Mouse (Mus musculus) C2C12 (cell line): ENCODE data around the gene Rpl11.

Source experiments
- CTCF ChIP-seq: IDR thresholded peaks from one replicate; pipeline ENCODE4 v1.5.1; 2011; ENCODE audit not compliant: control insufficient read depth, insufficient read depth, insufficient read length
- MYOD1 ChIP-seq: IDR thresholded peaks from one replicate; pipeline ENCODE4 v1.6.1; 2011; ENCODE audit warnings: low read depth; ENCODE audit not compliant: control insufficient read depth, insufficient read length
- MYOG ChIP-seq: IDR thresholded peaks from one replicate; pipeline ENCODE4 v1.6.1; 2011; ENCODE audit not compliant: control insufficient read depth, insufficient read length; ENCODE audit errors: extremely low read depth
- USF1 ChIP-seq: IDR thresholded peaks from one replicate; pipeline ENCODE4 v1.6.1; 2011; ENCODE audit warnings: low read depth, mild to moderate bottlenecking, control low read depth, moderate library complexity

- TF ChIP-seq CTCF (no peak), MYOG (no peak), MYOD1 (no peak), USF1 (no peak)
Measured at GRCm38 (mm10) chr4:136048291-136049032, 4.8 kb downstream of the Rpl11 start.
